Mouse (Mus musculus): Measurements from ENCODE around the gene Zfp558. TPM values are rescaled to one million over a fixed set of nuclear protein-coding genes. Genes with fewer than 3 reads are reported as not detected.
A peak's percentile ranks its signal among the peaks of the same experiment; 100 is the strongest.
"Not testable (repeated sequence)": the region's sequence is repeated elsewhere in the genome, so short reads cannot be mapped to it uniquely, and the experiment has no call there.

Gene Zfp558
- 0.12 and 0.22 TPM in 2 replicates for polyA plus RNA-seq (2012; rRNA removed)

DNA sequence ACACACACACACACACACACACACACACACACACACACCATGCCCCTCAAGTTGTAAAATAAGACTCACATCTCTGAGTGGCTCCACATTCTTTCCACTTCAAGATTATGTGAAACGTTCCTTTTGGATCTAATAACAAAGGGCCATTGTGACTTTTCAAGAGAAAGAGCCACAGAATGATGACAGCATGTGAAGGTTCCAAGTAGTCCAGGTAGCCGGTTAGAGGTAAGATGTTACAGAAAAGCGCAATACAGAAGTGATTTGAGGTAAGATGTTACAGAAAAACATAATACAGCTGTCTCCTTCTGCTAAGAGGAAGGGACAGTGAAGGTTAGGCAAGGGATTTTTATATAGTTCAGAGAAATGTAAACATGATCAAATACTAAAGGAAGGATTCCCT, at the start of gene Zfp558, which contains the start of gene Mbd3l1:
Gene Zfp558, minus strand, starts transcription at position 101 of the 400 bp plus-strand sequence.
Gene Mbd3l1, plus strand, starts transcription at position 192 of the 400 bp plus-strand sequence.
- DNase-seq (ENCODE audit: low read depth, low spot score) = no peak
- WGBS = 69% methylated on average over 3 of the region's 3 CpGs

DNA sequence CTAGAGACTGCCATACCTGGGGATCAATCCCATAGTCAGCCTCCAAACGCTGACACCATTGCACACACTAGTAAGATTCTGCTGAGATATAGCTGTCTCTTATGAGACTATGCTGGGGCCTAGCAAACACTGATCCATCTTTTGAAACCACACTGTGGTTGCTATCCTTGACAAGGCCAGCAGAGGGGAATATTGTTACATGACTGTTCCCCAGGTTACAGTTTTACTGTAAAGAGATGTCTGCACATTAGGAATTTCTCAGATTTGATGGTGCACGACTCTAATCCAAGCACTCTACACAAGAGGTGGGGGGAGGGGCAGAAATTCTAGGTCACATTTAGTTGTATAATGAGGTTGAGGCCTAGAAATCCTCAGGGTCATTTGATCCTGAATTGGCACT, 30.0 kb upstream of the Zfp558 start:
- 40% methylated on average over 2 of the region's 2 CpGs for WGBS
- DNase-seq (ENCODE audit: low read depth, low spot score) = no peak

DNA sequence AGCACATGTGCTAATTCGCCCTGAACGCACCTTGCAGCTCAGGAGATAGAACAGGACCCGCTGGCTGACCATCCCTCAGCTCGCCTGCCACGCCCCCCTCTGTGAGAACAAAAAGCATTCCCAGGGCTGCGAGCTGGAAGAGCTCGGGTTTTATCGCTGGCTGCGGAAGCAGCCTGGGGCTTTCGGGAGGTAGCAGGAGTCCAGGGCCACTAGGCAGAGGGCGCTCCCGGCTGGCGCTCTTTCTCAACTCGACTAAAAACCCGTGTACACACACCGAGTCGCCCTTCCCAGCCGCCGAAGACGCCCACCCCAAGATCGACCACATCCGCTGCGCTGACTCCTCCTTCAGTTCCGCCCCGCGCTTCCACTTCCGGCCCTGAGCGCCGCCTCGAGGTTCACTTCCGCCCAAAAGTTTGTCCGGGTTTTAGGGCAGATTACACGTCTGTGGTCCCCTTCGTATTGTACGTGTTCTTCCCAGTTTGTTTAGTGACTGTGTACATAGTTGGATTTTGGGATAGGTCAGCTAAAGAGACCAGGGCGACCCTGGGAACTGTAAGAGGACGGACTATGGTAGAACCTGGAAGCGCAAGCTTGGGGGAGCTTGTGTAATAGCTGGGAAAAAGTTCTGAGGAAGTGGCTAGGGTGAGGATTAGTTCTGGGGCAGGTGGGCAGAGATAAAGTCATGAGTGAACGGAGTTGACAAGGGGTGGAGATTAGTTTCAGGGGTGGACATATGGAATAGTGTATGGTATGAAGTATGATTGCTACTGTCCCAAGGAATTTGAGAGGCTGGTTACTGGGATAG, 4.5 kb downstream of the Zfp558 start:
- DNase-seq (ENCODE audit: low read depth, low spot score) = peak; percentile 36
- WGBS = 4% methylated on average over 39 of the region's 39 CpGs

GRCm38 (mm10) chr9:18468005-18468404, 10.1 kb downstream of the Zfp558 start:
- no peak for DNase-seq (ENCODE audit: low read depth, low spot score)
- WGBS = 87% methylated on average over 3 of the region's 3 CpGs

GRCm38 (mm10) chr9:18467350-18467749, 10.7 kb downstream of the Zfp558 start:
- WGBS = 87% methylated on average over 3 of the region's 3 CpGs
- no peak for DNase-seq (ENCODE audit: low read depth, low spot score)

DNA sequence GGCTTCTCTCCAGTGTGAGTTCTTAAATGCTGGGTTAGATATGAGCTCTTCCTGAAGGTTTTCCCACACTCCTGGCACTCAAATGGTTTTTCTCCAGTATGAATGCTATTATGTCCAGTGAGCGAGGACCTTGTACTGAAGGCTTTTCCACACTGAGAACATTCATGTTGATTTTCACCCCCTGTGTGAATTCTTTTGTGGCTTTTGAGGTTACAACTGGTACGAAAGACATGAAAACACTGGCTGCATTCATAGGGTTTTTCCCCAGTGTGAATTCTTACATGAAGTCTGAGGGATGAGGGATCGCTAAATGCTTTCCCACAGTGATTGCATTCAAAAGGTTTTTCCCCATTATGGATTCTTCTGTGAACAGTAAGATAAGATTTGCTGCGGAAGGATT, 21.5 kb downstream of the Zfp558 start:
- 94% methylated on average over 4 of the region's 4 CpGs for WGBS

DNA sequence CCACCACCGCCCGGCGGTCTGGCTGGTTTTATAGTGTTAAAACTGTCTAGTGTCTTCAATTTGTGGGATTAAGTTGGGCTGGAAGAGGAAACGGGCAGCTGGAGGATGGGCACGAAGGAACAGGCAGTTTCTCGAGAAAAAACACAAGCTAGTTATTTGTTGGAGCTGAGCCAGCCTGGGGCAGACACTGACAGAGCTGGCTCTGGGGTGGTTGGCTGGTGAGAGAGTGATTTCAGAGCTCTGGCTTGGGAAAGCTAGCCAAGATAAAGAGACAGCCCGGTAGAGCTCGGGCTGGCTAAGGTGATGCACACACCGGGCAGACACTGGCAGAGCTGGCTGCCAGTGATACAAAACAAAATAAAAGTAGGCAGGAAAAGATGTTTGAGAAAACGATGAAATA, 46.4 kb downstream of the Zfp558 start:
- DNase-seq (ENCODE audit: low read depth, low spot score) = no peak
- WGBS = 74% methylated on average over 10 of the region's 10 CpGs

More for the DNA sequence above, 21.5 kb downstream of the Zfp558 start:
- no peak for DNase-seq (ENCODE audit: low read depth, low spot score)

DNA sequence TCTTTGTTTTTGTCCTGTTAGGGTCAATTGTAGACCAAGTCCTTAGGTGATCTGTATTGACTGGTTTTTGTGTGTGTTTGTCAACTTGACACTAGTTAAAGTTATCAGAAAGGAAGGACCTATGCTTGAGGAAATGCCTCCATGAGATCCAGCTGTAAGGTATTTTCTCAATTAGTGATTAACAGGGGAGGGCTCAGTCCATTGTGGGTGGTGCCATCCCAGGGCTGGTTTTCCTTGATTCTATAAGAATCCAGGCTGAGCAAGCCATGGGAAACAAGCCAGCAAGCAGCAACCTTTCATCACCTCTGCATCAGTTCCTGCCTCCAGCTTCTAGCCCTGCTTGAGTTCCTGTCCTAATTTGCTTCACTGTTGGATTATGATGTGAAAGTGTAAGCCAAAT, 47.7 kb downstream of the Zfp558 start, which contains the start of gene Mbd3l2:
Gene Mbd3l2, plus strand, starts transcription at position 301 of the 400 bp plus-strand sequence.
- no peak for DNase-seq (ENCODE audit: low read depth, low spot score)

GRCm38 (mm10) chr9:18412371-18412770, 65.7 kb downstream of the Zfp558 start:
- WGBS = 75% methylated on average over 4 of the region's 4 CpGs
- DNase-seq (ENCODE audit: low read depth, low spot score) = not testable (repeated sequence)

Other genes starting within 250 kb of the Zfp558 start
- 11.4 and 22.2 TPM in 2 replicates for gene Chordc1, start 186.1 kb downstream of the Zfp558 start, polyA plus RNA-seq (2012; rRNA removed)
- gene Naalad2, start 75.3 kb downstream of the Zfp558 start, polyA plus RNA-seq (2012; rRNA removed) = 0.24 and 0.30 TPM in 2 replicates
- not detected in 2 replicates for gene Ubtfl1, start 73.8 kb downstream of the Zfp558 start, polyA plus RNA-seq (2012; rRNA removed)
- not detected in 2 replicates for gene Mbd3l2, start 47.6 kb downstream of the Zfp558 start, polyA plus RNA-seq (2012; rRNA removed)
- not detected in 2 replicates for gene Mbd3l1, start 91 bp upstream of the Zfp558 start, polyA plus RNA-seq (2012; rRNA removed)
- 0.33 and 0.48 TPM in 2 replicates for gene Muc16, start 196.3 kb upstream of the Zfp558 start, polyA plus RNA-seq (2012; rRNA removed)

All from large intestine, adult 2 months (tissue).